Mouse (Mus musculus): ENCODE measurements around the gene Oxct1.

The Oxct1 gene

DNA sequence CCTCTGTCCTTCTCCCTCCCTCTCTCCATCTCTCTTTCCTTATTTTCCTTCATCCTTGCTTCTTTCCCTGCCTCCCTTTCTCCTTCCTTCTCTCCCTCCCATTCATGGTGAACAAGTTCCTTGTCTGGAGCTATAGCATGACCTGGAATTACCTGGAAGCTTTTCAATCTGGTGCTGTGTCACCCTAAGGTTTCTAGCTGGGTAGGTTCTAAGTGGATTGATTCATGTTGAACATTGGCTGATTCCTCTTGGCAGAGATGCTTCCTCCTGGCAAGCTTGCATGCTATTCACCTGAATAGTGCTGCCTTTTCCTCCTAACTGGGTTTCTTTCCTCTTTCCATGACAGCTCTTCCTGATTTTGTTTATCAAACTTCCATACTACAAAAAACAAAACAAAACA lies 2.8 kb downstream of the Oxct1 start:
- no peak for DNase-seq

GRCm38 (mm10) chr15:4033168-4034004 lies 7.2 kb downstream of the Oxct1 start:
- no peak for DNase-seq

GRCm38 (mm10) chr15:4042423-4042822 lies 16.2 kb downstream of the Oxct1 start:
- DNase-seq, result no peak

GRCm38 (mm10) chr15:4043032-4043471 lies 16.9 kb downstream of the Oxct1 start:
- DNase-seq, result no peak

- DNase-seq, result peak in 1 of 2 experiments; percentile 11
Measured at GRCm38 (mm10) chr15:4056627-4057026, 30.4 kb downstream of the Oxct1 start.

DNA sequence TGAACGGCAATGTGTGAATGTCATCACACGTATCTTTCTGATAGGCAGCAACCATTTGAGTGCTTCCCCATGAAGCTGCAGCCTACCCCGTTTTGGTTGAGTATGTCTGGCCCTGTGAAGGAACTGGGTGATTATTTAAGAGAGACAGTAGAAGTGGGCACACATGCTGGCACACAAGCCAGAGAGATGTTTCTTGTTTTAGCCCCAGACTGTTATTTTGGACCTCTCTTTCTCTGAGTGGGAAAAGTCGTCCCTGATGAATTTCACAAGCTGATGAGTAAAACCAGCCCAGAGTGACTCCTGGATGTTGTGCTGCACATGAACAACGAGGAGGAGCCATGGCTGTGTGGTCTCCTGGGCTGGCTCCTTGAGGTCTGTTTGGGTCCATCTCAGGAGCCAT lies 37.4 kb downstream of the Oxct1 start:
- DNase-seq, result no peak

DNA sequence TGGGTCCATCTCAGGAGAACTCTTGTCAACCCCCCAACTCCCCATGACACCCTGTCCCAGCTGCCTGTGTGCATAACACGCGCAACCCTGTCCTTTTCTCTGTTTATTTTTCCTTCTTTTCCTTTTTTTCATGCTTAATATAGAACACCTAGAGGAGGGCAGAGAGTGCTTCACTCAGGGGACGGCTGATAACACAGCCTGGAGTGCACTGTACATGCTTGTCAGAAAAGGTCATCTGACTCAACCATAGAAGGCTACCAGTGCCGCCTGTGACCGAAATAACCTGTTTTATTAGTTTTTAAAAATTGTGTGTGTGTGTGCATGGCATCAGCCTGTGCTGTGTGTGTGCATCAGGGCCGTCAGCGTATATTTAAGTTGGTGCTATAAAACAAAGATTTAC lies 37.8 kb downstream of the Oxct1 start:
- DNase-seq, result peak; percentile 44 to 53

GRCm38 (mm10) chr15:4064694-4065093 lies 38.5 kb downstream of the Oxct1 start:
- DNase-seq, result no peak

DNA sequence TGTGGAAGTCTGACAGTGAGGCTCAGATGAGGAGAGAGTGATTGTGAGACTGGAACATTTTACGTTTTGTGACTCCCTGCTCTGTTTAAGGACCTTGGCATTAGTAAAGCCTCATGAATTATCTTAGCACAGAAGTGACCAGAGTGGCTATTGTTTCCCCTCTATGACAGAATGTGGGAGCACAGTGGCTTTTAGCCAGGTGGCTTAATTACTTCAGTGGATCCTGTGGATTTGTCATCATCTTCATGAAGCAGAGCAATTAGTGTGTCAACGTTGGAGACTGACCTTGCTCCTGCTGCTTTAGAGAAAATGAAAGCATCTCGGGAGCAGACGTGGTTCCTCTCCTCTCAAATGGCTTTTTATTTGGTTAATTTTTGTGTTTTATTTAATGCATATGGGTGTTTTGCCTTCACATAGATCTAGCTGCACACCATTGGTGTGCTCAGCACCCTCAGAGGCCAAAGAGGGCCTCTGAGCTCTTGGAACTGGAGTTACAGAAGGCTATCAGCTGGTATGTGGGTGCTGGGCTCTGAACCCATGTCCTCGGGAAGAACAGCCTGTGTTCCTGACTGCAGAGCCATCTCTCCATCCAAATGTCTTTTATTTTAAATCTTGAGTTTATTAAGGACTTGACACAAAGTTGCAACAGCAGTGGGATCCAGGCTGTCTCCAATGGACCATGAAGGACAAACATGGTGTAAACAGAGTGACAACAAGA lies 41.2 kb downstream of the Oxct1 start:
- no peak for DNase-seq

- DNase-seq, result no peak
Measured at GRCm38 (mm10) chr15:4077978-4078377, 51.8 kb downstream of the Oxct1 start.

- no peak for DNase-seq
Measured at GRCm38 (mm10) chr15:4078785-4079184, 52.6 kb downstream of the Oxct1 start.

- no peak for DNase-seq
Measured at GRCm38 (mm10) chr15:4079425-4080189, 53.4 kb downstream of the Oxct1 start.

GRCm38 (mm10) chr15:4085600-4086384 lies 59.6 kb downstream of the Oxct1 start:
- DNase-seq, result no peak

DNA sequence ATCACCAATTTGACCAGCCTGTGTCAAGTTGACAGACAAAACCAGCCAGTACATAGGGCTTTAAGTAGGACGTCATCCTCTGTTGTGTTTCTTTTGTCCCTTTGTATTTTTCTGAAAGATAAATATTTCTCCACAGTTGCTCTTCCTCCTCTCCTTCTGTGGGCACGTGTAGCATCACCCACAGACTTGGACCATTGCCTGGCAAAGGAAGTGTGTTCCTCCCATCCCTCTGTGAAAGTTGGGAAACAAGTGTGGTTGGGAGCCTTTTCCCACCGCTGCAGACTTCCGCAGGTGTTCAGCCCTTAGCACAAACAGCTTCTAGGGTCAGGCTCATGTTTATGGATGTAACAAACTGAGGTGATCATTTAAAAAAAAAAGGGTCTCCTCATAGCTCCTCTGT lies 61.3 kb downstream of the Oxct1 start:
- DNase-seq, result no peak

DNA sequence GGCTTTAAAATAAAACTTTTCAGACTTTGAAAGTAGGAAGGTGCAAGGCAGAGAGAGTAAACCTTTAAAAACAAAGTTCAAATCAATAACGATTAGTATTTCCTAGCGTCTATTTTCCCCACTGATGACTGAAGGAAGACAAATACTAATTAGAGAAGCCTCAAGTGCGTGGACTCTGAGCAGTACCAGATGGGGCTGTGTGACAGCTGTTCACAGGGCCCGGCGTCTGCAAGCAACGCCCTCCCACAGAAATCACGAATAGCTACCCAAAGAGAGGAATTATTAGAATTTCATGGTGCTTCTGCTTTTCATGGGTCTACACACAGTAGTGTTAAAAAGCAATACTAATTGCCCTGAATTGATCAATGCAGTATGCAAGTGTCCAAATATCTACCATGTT lies 61.7 kb downstream of the Oxct1 start:
- no peak for DNase-seq

DNA sequence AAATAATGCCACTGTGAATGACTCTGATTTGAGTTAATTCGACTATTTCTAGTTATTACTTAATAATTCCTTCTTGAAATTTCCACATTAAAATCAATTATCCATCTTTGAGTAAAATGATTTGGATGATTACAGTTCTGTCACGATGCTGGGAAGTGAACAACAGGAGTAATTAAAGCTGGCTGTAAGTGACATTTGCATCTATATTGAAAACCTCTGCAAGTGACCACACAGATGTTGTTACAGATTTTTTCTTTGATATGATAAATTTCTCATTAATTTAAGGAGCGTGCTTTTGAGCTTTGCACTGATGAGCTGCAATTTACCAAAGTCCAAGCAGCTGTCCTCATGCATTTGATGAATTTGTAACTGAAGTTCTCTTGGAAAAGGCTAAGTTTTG lies 64.4 kb downstream of the Oxct1 start:
- DNase-seq, result no peak

DNA sequence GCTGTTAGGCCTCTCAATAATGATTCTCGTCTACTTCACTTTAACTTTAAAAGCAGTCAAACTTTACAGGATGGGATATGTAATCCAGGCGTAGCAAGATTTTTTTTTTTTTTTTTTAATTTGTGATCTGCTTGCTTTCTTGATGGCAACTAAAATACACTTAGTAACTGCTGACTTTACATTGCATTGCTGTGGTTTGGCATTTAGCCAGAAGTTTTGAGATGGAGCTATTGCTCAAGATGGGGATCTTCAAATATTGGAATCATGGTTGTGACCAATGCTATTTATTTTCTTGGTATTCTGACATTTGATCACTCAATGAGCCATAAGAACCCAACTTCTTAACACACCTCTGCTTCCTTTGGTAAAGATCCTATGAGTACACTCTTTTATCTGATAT lies 66.4 kb downstream of the Oxct1 start:
- peak in 1 of 2 experiments; percentile 12 for DNase-seq

GRCm38 (mm10) chr15:4100341-4100921 lies 74.2 kb downstream of the Oxct1 start:
- DNase-seq, result no peak

DNA sequence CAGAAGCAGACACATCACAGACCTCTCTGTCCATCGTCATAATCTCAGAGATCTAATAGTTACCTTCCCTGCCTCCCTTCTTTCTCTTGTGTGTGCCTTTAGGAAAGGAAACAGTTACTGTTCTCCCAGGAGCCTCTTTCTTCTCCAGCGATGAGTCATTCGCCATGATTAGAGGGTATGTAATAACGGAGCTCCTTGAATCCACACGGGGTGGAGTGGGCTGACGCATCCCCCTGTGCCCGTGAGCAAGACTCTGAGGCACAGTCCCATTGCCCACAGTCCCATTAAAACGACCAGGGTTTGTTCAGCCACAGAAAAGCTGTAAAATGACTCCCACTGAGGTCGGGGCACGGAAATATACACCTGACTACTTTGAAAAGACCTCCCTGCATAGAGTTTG lies 74.8 kb downstream of the Oxct1 start:
- DNase-seq, result no peak

DNA sequence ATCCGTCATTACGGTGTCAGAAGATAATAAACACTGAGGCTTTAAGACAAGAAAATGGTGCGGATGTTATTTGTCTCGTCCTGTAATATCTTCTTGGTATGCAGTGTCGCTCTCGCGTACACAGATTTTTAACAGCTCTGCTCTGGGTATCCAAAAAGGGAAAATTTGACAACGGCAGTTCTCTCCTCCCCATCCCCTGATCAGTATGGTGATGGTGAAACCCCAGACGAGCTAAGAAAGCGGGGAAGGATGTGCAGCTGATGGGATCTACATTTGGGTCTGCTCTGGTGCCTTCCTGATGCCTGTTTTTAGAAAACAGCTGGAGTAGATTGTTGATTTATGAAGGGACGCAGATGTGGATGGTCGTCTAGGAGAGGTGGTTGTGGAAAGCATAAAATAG lies 78.1 kb downstream of the Oxct1 start:
- DNase-seq, result no peak

DNA sequence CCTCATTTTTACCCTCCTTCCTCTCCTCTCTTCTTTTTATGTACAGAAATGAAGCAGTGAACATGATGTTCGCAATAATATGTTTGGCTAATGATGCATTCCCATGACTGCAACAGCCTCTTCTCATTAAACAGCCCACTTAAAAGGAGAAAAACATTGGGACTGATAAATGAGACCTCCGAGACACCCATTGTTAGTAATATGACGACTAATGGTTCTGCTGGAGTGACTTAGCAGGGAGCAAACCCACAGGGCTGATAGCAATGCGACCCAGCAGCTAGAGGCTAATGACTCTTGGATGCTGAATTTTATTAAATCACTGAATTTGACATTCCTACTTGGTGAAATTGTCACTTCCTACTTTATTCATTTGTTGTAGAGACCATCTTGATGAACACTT lies 79.3 kb downstream of the Oxct1 start:
- no peak for DNase-seq

- no peak for DNase-seq
Measured at GRCm38 (mm10) chr15:4119962-4120361, 93.8 kb downstream of the Oxct1 start.
